Mouse (Mus musculus) spleen, adult 2 months (tissue): ENCODE results near the gene Capn2. TPM values are rescaled to one million over a fixed set of nuclear protein-coding genes. Genes with fewer than 3 reads are reported as not detected.

ENCODE experiments used
- DNase-seq, 2 experiments: peaks; one replicate each; pipeline versions ENCODE4 v3.0.0 to v3.0.0-alpha.2; 2012 to 2021; ENCODE audit warnings: low spot score in 2 of 2, low read depth in 1 of 2
- H3K27ac ChIP-seq: fragments of 200-500 bp; 2 replicates; pipeline ENCODE4 v1.5.1; 2012; ENCODE audit warnings: low read length, inconsistent platforms; ENCODE audit not compliant: insufficient read depth
- H3K27me3 ChIP-seq: fragments of 200-500 bp; 2 replicates; pipeline ENCODE4 v1.6.1; 2012; ENCODE audit warnings: mild to moderate bottlenecking, moderate library complexity, low read length, inconsistent platforms; ENCODE audit not compliant: control insufficient read depth, insufficient read depth
- H3K36me3 ChIP-seq: fragments of 200-500 bp; 2 replicates; pipeline ENCODE4 v1.6.1; 2012; ENCODE audit warnings: mild to moderate bottlenecking, low read length, inconsistent platforms; ENCODE audit not compliant: control insufficient read depth, insufficient read depth
- H3K4me1 ChIP-seq: fragments of 200-500 bp; 2 replicates; pipeline ENCODE4 v1.6.1; 2011; ENCODE audit warnings: inconsistent platforms; ENCODE audit not compliant: control insufficient read depth, insufficient read depth, insufficient read length
- H3K4me3 ChIP-seq: fragments of 200-500 bp; 2 replicates; pipeline ENCODE4 v1.5.1; 2011; ENCODE audit warnings: mild to moderate bottlenecking, inconsistent platforms; ENCODE audit not compliant: insufficient read depth, insufficient read length; ENCODE audit errors: extremely low read depth
- CTCF ChIP-seq: fragments of 200-500 bp; IDR thresholded peaks from 2 replicates; pipeline ENCODE4 v1.5.1; 2011; ENCODE audit warnings: mild to moderate bottlenecking, inconsistent platforms; ENCODE audit not compliant: insufficient read depth, insufficient read length, insufficient replicate concordance; ENCODE audit errors: extremely low read depth
- POLR2A ChIP-seq: fragments of 200-500 bp; IDR thresholded peaks from 2 replicates; pipeline ENCODE4 v1.6.1; 2011; ENCODE audit warnings: low read depth, low read length, inconsistent platforms
- WGBS: fragments of 180-500 bp; shearing (Covaris S2); methylation state at CpG from one replicate; pipeline ENCODE4 v1.1.7; 2018; 5-methylcytosine and 5-hydroxymethylcytosine counted together
- polyA plus RNA-seq: library from polyadenylated mRNA; depleted of rRNA; stranded (reverse); fragments of >200 nt; gene quantifications from 2 replicates; pipeline ENCODE4 v1.2.3, GENCODE M21; 2012

Capn2 gene
- polyA plus RNA-seq, 1 experiment = 11.7 TPM

GRCm38 (mm10) chr1:182511073-182511472 lies 6.3 kb downstream of the Capn2 start:
- no peak overlapping the region for H3K27ac ChIP-seq
- 95% methylated on average over 2 of the region's 2 CpGs for WGBS
- no peak for TF ChIP-seq POLR2A
- no peak for TF ChIP-seq CTCF
- H3K27me3 ChIP-seq = no peaks in the 10 kb centered on the region
- H3K36me3 ChIP-seq = peaks cover 10% of the 10 kb centered on the region
- no peak for DNase-seq
- peaks cover 3% of the 10 kb centered on the region; the same call in 1 of the 2 replicates for H3K4me1 ChIP-seq
- no peak overlapping the region for H3K4me3 ChIP-seq

- WGBS = 89% methylated on average over 10 of the region's 10 CpGs
- no peak for DNase-seq
- H3K4me1 ChIP-seq = peaks cover 3% of the 10 kb centered on the region; the same call in 1 of the 2 replicates
- no peak overlapping the region for H3K4me3 ChIP-seq
- no peak for TF ChIP-seq CTCF
- TF ChIP-seq POLR2A = no peak
- peaks cover 10% of the 10 kb centered on the region for H3K36me3 ChIP-seq
- H3K27ac ChIP-seq = no peak overlapping the region
- no peaks in the 10 kb centered on the region for H3K27me3 ChIP-seq
Observed at GRCm38 (mm10) chr1:182509110-182509797, 8.2 kb downstream of the Capn2 start.

GRCm38 (mm10) chr1:182506229-182506986 lies 11.0 kb downstream of the Capn2 start:
- peaks cover 7% of the 10 kb centered on the region; the same call in 1 of the 2 replicates for H3K36me3 ChIP-seq
- peak overlapping the region; percentile 51 for H3K27ac ChIP-seq
- peak in 1 of 2 experiments; percentile 33 for DNase-seq
- no peak overlapping the region for H3K4me3 ChIP-seq
- 39% methylated on average over 7 of the region's 7 CpGs for WGBS
- no peaks in the 10 kb centered on the region for H3K27me3 ChIP-seq
- no peaks in the 10 kb centered on the region for H3K4me1 ChIP-seq
- TF ChIP-seq POLR2A = no peak
- no peak for TF ChIP-seq CTCF

DNA sequence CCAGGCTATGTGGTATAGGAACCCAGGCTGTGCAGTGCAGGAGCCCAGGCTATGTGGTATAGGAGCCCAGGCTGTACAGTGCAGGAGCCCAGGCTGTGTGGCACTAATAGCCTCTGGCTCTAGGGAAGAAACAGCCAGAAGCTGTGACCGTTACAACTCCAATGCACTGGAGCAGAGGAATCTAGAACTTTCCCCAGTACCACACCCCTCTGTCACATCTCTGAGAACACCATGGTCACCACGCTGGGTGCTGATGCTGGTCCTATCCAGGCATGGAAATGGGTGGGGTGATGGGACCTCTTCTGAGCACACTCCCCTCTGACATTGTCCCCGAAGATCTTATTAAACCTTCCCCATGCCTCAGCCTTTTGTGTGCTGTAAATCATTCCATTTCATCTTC lies 12.1 kb downstream of the Capn2 start:
- 91% methylated on average over 3 of the region's 3 CpGs for WGBS
- no peak for DNase-seq
- TF ChIP-seq POLR2A = no peak
- TF ChIP-seq CTCF = no peak
- Histone ChIP-seq H3K4me3 (no peak overlapping the region), H3K27me3 (no peaks in the 10 kb centered on the region), H3K36me3 (peaks cover 5% of the 10 kb centered on the region; the same call in 1 of the 2 replicates), H3K4me1 (no peaks in the 10 kb centered on the region), H3K27ac (no peak overlapping the region)

- Histone ChIP-seq H3K36me3 (peaks cover 2% of the 10 kb centered on the region; the same call in 1 of the 2 replicates), H3K4me1 (no peaks in the 10 kb centered on the region), H3K27ac (no peak overlapping the region), H3K27me3 (no peaks in the 10 kb centered on the region), H3K4me3 (no peak overlapping the region)
- TF ChIP-seq CTCF (no peak), POLR2A (no peak)
- WGBS = 16% methylated on average over 4 of the region's 4 CpGs
- DNase-seq = no peak
Observed at GRCm38 (mm10) chr1:182504223-182504622, 13.2 kb downstream of the Capn2 start.

DNA sequence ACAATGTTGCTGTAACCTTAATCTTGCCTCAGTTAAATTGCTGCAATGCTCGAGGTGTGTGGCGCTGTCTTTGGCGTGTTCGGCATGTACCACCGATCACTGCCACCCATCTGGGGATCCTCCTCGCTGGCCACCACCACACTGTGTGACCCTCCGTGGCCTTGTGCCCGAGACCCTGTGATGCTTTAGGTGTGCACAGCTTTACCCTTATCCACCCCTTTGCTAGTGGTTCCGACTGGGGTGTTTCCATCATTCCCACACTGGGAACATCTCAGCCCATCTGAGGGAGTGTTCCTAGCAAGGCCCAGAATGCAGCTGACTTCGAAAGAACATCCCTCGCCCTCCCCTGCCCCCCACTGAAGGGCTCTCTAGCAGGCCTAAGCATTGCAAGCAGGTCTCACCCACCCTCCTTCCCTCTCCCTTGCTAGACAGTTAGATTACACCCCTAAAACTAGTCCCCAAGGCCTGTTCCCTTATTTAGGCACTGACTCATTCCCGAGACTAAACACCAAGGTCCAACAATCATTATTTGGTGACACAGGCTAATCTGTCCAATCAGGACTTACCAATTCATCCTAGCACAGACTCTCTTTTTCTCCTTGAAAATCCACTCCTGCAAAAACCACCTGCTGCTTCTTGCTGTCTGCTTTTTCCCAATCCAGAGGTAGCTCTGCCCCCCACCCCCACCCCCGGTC lies 14.1 kb downstream of the Capn2 start:
- DNase-seq = no peak
- Histone ChIP-seq H3K27me3 (no peaks in the 10 kb centered on the region), H3K27ac (no peak overlapping the region), H3K36me3 (no peaks in the 10 kb centered on the region), H3K4me1 (no peaks in the 10 kb centered on the region), H3K4me3 (no peak overlapping the region)
- TF ChIP-seq CTCF (no peak), POLR2A (no peak)
- WGBS = 83% methylated on average over 13 of the region's 13 CpGs
